Mouse (Mus musculus) brown adipose tissue, adult 24 weeks (tissue): ENCODE measurements around the gene Gm20481. TPM values are rescaled to one million over a fixed set of nuclear protein-coding genes. Genes with fewer than 3 reads are reported as not detected.
"Not testable (repeated sequence)": the region's sequence is repeated elsewhere in the genome, so short reads cannot be mapped to it uniquely, and the experiment has no call there.

Experiments used
- H3K27ac ChIP-seq: fragments of 200-500 bp; replicated peaks from 2 replicates; pipeline ENCODE4 v1.5.1; 2012; ENCODE audit warnings: low read depth, mild to moderate bottlenecking, low read length
- H3K4me1 ChIP-seq: fragments of 200-500 bp; 2 replicates; pipeline ENCODE4 v1.6.1; 2012; ENCODE audit warnings: low read length, mixed read lengths; ENCODE audit not compliant: control insufficient read depth, insufficient read depth, insufficient read length
- H3K4me3 ChIP-seq: fragments of 200-500 bp; 2 replicates; pipeline ENCODE4 v1.5.1; 2012; ENCODE audit warnings: low read depth, mild to moderate bottlenecking, low read length, moderate library complexity; ENCODE audit not compliant: insufficient read depth
- polyA plus RNA-seq: library from polyadenylated mRNA; stranded (reverse); fragments of >200 nt; gene quantifications from 2 replicates; pipeline ENCODE4 v1.2.4, GENCODE M21; 2012; ENCODE audit not compliant: missing spikeins, insufficient read depth, insufficient read length

Gm20481 gene
- polyA plus RNA-seq, 1 experiment: not detected

DNA sequence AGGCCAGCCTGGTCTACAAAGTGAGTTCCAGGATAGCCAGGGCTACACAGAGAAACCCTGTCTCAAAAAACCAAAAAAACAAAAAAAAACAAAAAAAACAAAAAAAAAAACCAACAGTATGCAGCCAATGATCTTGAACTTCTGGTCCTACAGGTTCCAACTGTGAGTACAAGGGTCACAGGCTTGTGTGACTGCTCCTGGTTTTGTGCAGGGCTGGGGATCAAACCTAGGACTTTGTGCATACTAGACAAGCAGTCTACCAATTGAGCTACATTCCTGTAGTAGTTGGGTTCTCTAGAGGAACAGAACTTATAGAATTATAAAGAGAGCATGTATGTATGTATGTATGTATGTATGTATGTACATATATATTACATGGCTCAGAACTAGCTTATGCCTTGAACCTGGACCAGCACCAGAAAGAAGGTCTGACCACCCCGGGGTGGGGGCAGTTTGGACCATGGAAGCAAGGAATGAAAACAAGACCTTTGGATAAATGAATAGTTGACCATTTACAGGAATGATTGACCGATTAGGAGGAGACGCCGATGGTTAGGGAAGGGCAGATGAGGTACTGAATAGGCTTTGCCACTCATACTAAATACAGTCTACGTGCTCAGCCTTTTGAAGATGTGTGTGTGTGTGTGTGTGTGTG, 23.1 kb upstream of the Gm20481 start:
- Histone ChIP-seq H3K4me1 (peaks cover 3% of the 10 kb centered on the region), H3K27ac (no peak overlapping the region), H3K4me3 (no peak overlapping the region)

DNA sequence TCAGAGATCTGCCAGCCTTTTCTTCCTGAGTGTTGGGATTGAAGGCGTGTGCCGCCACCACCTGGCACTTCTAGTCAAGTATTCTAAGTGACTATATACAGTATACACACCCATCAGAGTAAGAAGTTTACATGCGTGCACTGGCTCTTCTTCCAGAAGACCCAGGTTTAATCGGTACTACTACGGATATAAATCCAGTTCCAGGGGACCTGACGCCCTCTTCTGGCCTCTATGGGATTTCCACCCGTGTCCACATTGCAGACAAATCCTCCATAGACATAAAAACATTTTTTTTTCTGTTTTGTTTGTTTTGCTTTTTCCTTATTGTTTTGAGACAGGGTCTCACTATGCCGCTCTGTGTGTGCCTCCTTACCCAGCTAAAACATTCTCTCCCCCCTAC, 22.1 kb upstream of the Gm20481 start:
- H3K4me3 ChIP-seq: no peak overlapping the region
- no peak overlapping the region for H3K27ac ChIP-seq

GRCm38 (mm10) chr17:34948721-34949552, 20.8 kb upstream of the Gm20481 start:
- not testable (repeated sequence) for H3K4me1 ChIP-seq, H3K27ac ChIP-seq, H3K4me3 ChIP-seq

More for the DNA sequence above, 22.1 kb upstream of the Gm20481 start:
- peaks cover 3% of the 10 kb centered on the region; the same call in 1 of the 2 replicates for H3K4me1 ChIP-seq

DNA sequence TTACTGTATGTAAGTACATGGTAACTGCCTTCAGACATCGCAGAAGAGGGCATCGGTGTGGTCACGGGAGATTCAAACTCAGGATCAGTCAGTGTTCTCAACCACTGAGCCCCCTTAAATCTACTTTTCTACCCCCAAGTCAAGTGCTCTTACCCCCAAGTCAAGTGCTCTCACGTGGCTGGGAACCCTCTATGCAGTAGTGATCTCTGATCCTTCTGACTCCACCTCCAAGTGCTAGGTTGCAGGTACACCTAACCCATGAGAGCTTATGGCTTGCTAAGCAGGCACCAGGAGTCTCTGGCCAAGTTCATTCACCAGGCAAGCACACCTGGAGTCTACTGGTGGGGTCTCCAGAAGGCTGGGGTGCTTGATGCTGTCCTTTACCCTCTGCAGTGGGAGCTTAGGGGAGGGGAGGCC, 20.2 kb upstream of the Gm20481 start:
- H3K27ac ChIP-seq: no peak overlapping the region

DNA sequence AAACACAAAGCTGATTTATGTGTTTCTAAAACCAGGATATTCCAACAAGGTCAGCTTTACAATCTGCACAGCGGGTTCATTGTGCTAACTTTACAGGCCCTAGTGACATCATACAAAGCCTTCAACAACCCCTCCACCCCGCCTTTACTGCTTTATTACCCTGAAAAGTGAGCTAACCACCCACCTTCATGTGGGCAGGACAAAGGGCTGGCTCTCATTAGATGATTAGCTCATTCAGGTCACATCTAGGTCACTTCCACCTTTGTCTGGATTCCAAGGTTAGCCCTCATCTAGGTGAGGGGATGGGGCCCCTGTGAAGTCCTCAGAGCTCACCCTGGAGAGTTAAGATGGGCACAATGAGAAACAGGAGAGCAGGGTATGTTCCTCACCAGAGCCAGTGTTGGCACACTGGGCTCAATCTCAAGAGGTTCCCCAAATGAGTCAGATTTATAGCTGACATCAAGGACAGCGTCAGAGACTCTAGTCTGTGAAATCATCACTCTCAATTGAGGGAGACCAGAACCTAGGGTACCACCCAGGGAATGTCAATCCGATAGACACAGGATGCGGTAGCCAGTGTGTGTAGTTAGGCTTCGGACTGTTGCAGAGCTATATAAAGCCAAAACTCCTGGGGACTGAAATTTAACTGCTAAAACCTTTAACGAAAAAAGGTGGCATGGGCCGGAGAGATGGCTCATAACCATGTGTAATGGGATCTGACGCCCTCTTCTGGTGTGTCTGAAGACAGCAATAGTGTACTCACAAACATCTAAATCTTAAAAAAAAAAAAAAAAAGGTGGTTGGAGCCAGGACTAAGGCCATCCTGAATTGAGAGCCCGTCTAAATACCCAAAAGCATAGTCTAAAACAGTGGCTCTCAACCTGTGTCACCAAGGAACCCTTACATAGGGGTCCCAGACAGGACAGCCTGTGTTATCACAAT, 18.9 kb upstream of the Gm20481 start:
- Histone ChIP-seq H3K4me3 (peak overlapping the region; percentile 98), H3K27ac (no peak overlapping the region), H3K4me1 (no peaks in the 10 kb centered on the region)

More for the DNA sequence above, 20.2 kb upstream of the Gm20481 start:
- Histone ChIP-seq H3K4me1 (no peaks in the 10 kb centered on the region), H3K4me3 (no peak overlapping the region)

- Histone ChIP-seq H3K4me1 (no peaks in the 10 kb centered on the region), H3K27ac (peak overlapping the region; percentile 73), H3K4me3 (peak overlapping the region; percentile 98)
Measured at GRCm38 (mm10) chr17:34951636-34952377, 17.9 kb upstream of the Gm20481 start.

DNA sequence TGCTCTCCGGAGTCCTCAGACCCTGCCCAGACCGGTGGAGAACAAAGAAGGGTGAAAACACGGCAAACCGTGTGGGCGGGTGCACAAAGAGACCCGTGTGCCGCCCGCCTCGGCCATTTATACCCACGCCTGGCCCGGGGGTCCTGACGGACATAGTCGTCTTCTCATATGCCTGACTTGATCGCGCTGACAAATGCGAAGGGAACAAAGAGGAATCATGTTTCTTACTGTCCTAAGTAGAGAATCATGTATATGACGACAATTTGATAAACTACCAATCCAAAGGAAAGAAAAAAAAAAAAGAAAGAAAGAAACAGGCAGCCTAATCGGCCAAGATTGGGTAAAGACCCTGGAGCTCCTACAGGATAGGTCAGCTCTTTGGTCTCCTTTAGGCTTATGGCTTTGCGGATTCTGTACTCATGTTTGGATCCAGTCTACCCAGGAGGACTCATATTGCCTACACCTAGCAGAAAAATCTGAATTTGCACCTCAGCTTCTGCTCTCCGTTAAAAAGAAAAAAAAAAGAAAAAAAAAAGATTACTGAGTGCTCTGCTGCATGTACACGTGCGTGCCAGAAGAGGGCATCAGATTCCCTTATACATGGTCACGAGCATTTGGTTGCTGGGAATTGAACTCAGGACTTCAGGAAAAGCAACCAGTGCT, 17.2 kb upstream of the Gm20481 start:
- Histone ChIP-seq H3K4me1 (no peaks in the 10 kb centered on the region; the same call in 1 of the 2 replicates), H3K27ac (peak overlapping the region; percentile 80), H3K4me3 (peak overlapping the region; percentile 98)

DNA sequence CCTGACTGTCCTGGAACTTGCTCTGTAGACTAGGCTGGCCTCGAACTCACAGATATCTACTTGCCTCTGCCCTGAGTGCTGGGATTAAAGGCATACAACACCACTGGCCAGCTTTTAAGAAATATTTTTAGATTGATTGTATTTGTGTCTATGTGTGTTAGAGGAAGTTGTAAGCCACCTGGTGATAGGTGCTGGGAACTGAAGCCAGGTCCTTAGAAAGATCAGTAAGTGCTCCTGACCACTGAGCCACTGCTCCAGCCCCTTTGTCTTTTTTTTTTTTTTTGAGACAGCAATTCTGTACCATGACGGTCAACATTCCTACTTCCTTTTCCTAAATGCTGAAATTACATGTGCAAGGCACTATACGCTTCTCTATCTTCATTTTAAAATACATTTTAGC, 16.5 kb upstream of the Gm20481 start:
- Histone ChIP-seq H3K4me3 (no peak overlapping the region), H3K4me1 (no peaks in the 10 kb centered on the region; the same call in 1 of the 2 replicates), H3K27ac (no peak overlapping the region)

- Histone ChIP-seq H3K27ac (no peak overlapping the region), H3K4me1 (no peaks in the 10 kb centered on the region; the same call in 1 of the 2 replicates), H3K4me3 (no peak overlapping the region)
Measured at GRCm38 (mm10) chr17:34953904-34954303, 15.8 kb upstream of the Gm20481 start.

- Histone ChIP-seq H3K27ac (no peak overlapping the region), H3K4me1 (no peaks in the 10 kb centered on the region; the same call in 1 of the 2 replicates), H3K4me3 (no peak overlapping the region)
Measured at GRCm38 (mm10) chr17:34954831-34955230, 14.9 kb upstream of the Gm20481 start.

DNA sequence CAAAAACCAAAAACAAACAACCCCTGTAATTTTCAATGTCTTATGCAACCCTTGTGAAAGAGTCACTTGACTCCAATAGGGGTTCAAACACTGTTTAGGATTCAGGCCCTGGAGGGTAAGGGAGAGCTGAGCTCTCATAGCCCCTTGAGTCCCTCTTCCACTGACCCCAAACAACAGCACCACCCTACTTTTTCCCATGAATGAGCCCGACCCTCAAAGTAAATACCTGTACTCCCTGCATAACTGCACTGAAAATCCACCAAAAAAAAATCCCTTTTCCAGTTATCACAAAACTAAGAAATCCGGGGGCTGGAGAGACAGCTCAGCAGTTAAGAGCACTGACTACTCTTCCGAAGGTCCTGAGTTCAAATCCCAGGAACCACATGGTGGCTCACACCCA, 13.8 kb upstream of the Gm20481 start:
- Histone ChIP-seq H3K27ac (no peak overlapping the region), H3K4me3 (no peak overlapping the region), H3K4me1 (no peaks in the 10 kb centered on the region; the same call in 1 of the 2 replicates)

GRCm38 (mm10) chr17:34956340-34956739, 13.4 kb upstream of the Gm20481 start:
- Histone ChIP-seq H3K27ac (no peak overlapping the region), H3K4me1 (no peaks in the 10 kb centered on the region; the same call in 1 of the 2 replicates), H3K4me3 (no peak overlapping the region)

- H3K4me3 ChIP-seq: peak overlapping the region; percentile 27; the same call in 1 of the 2 replicates
- not testable (repeated sequence) for H3K4me1 ChIP-seq, H3K27ac ChIP-seq
Measured at GRCm38 (mm10) chr17:34957291-34957690, 12.4 kb upstream of the Gm20481 start.

- not testable (repeated sequence) for H3K27ac ChIP-seq, H3K4me1 ChIP-seq, H3K4me3 ChIP-seq
Measured at GRCm38 (mm10) chr17:34957966-34958365, 11.7 kb upstream of the Gm20481 start.
